Mouse (Mus musculus) adrenal gland, adult 8-10 months (tissue): ENCODE results near the gene Itgb1. TPM values are rescaled to one million over a fixed set of nuclear protein-coding genes. Genes with fewer than 3 reads are reported as not detected.

Source experiments
- DNase-seq: peaks from one replicate; pipeline ENCODE4 v3.0.0; 2022
- total RNA-seq, 4 experiments: library from RNA; stranded (reverse); gene quantifications; 2 replicates each; pipeline ENCODE4 v1.2.4; 2022

Itgb1 gene
- total RNA-seq, 4 experiments from 2014 or later: 230 to 269 (median 241) TPM

- no peak for DNase-seq
Measured at GRCm38 (mm10) chr8:128684609-128685506, 596 bp upstream of the Itgb1 start.

DNA sequence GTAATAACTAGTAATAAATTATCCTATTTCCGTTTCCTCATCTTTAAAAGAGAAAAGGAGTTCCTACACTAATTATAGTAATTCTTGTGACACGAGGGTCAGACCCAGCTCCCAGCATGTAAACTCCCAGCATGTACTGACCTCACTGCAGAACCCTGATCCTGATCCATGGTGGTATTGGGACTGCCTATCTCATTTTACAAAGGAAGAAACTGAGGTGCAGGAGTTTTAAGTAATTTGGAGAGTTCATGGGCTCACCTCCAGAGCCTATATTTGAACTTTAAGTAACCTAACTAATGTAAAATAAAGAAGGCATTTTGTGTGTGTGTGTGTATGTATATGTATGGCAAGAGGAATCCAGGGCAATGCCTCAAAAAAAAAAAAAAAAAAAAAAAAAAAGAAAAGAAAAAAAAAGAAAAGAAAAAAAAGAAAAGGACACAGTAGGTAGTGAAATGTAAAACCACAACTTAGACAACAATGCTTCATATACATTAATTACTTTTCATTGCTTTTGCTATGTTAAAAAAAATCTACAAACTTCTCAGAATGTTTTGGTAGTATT lies 1.1 kb downstream of the Itgb1 start:
- no peak for DNase-seq

GRCm38 (mm10) chr8:128688679-128689078 lies 3.2 kb downstream of the Itgb1 start:
- no peak for DNase-seq

- DNase-seq: no peak
Measured at GRCm38 (mm10) chr8:128690056-128690455, 4.6 kb downstream of the Itgb1 start.

GRCm38 (mm10) chr8:128696701-128697397 lies 11.4 kb downstream of the Itgb1 start:
- no peak for DNase-seq

GRCm38 (mm10) chr8:128697945-128698344 lies 12.5 kb downstream of the Itgb1 start:
- no peak for DNase-seq

- DNase-seq: no peak
Measured at GRCm38 (mm10) chr8:128704376-128704775, 18.9 kb downstream of the Itgb1 start.

GRCm38 (mm10) chr8:128704836-128705235 lies 19.4 kb downstream of the Itgb1 start:
- DNase-seq: no peak

GRCm38 (mm10) chr8:128709261-128709660 lies 23.8 kb downstream of the Itgb1 start:
- peak; percentile 67 for DNase-seq

GRCm38 (mm10) chr8:128716184-128716583 lies 30.7 kb downstream of the Itgb1 start:
- no peak for DNase-seq

DNA sequence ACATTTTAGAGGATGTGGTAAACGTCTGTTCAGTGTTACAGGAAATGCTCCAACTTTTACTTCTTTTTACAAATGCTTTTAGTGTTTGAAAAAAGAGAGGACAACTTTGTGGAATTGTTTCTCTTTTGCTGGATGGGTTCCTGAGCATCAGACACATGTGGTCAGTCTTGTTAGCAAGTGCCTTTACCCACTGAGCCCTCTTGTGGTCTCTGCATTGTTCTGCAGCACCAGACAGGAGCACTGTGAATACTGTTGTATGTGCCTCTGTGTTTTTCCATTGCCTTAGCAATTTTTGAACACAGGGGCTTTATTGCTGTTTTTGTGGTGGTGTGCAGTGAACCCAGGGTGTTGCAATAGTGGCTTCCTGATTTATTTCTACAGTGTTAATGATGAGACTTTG lies 39.4 kb downstream of the Itgb1 start:
- no peak for DNase-seq

DNA sequence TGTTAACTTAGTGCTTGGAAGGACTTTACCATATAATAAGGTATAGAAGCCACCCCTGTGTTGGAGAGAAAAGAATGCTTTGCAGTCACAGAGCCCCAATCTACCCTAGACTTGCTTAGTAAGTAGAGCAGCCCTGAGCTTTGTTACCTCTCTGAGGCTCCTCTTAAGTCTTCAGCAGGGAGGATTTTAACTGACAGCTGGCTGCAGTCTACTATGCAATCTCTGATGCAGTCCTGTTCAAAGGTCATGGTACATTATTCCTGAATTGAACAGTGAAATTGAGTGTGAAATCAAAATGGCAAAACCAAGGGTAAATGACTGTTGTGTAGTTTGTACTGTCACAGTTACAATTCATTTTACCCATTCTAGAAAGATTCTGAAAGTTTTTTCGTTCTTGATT lies 41.8 kb downstream of the Itgb1 start:
- DNase-seq: no peak

DNA sequence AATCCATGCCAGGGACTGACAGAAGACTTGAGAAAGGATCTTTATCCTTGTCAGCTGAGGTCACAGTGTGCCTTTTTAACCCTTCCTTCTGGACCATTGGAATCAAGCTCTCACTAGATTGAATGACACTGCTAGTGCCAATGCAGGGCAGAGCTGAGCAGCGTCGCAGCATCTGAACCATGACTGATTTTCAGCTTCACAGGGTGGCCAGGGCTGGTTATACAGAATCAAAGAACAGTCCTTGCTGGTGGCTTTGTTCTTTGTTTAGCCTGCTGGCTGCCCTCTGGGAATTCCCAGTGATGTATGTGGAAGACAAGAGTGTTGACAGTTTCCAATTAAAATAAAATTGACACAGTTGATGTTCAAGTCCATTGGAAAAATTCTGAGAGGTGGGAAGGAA lies 46.8 kb downstream of the Itgb1 start:
- no peak for DNase-seq

GRCm38 (mm10) chr8:128734118-128734517 lies 48.7 kb downstream of the Itgb1 start:
- DNase-seq: no peak

- DNase-seq: no peak
Measured at GRCm38 (mm10) chr8:128735692-128736091, 50.2 kb downstream of the Itgb1 start.

Other genes starting within 250 kb of the Itgb1 start
- not detected for gene Gm3952, start 113.0 kb downstream of the Itgb1 start, total RNA-seq